Mouse (Mus musculus): ENCODE results near the gene Drp2. TPM values are rescaled to one million over a fixed set of nuclear protein-coding genes. Genes with fewer than 3 reads are reported as not detected.

Gene Drp2
- polyA plus RNA-seq, 1 experiment = 2.9 TPM

DNA sequence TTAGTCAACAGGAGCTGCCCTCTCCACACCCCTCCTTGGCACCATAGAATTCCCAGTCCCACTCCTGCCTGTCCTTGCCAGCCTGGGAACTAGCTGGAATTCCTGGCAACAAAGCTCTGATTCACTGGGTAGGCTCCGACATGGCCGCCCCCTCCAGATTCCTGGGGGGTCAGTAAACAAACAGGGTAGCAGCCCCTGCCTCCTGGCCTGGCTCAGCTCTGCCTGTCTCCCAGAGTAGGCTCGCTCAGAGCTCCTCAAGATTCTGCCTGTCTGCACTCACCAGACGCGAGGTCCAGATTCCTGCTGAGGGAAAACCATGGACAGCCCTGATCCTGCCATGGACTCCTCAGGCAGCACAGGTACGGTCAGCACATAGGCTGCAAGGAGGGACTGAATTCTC lies 22.5 kb downstream of the Drp2 start:
- Histone ChIP-seq H3K27me3 (ENCODE audit: control insufficient read depth, insufficient read depth, low read length) (no peaks in the 10 kb centered on the region), H3K36me3 (ENCODE audit: control insufficient read depth, insufficient read depth, low read length) (no peaks in the 10 kb centered on the region), H3K4me1 (ENCODE audit: control insufficient read depth, insufficient read depth, low read length) (peaks cover 2% of the 10 kb centered on the region; the same call in 1 of the 2 replicates), H3K27ac (ENCODE audit: control insufficient read depth, insufficient read depth, low read depth, low read length) (no peak overlapping the region), H3K4me3 (ENCODE audit: control insufficient read depth, low read depth, low read length) (no peak overlapping the region)
- TF ChIP-seq CTCF (IDR thresholded peaks at IDR 0.05; ENCODE audit: control insufficient read depth, insufficient read depth, insufficient replicate concordance, low read depth, low read length) (no peak), POLR2A (IDR thresholded peaks at IDR 0.05; ENCODE audit: control insufficient read depth, low read depth, low read length) (no peak)

DNA sequence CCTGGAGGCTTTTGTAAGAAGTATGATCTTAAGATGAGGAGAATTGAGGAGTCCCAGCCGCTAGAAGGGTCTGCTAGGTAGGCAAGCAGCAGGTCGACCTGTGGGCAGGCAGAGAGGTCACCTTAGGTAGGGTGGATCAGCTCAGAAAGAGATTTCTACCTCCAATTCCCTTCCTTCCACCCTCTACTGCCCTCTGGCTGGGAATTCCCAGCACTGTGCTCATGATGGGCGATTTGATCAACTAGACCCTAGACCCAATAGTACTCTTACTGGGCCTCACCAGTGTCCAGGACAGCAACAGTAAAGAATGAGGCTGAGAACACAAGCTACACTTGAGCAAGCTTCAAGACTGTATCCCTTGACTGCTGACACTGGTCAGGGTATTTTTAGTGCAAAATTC lies 23.0 kb downstream of the Drp2 start:
- H3K27me3 ChIP-seq (ENCODE audit: control insufficient read depth, insufficient read depth, low read length) = no peaks in the 10 kb centered on the region
- no peak overlapping the region for H3K4me3 ChIP-seq (ENCODE audit: control insufficient read depth, low read depth, low read length)
- H3K27ac ChIP-seq (ENCODE audit: control insufficient read depth, insufficient read depth, low read depth, low read length) = no peak overlapping the region
- peaks cover 2% of the 10 kb centered on the region; the same call in 1 of the 2 replicates for H3K4me1 ChIP-seq (ENCODE audit: control insufficient read depth, insufficient read depth, low read length)
- no peaks in the 10 kb centered on the region for H3K36me3 ChIP-seq (ENCODE audit: control insufficient read depth, insufficient read depth, low read length)
- TF ChIP-seq CTCF (IDR thresholded peaks at IDR 0.05; ENCODE audit: control insufficient read depth, insufficient read depth, insufficient replicate concordance, low read depth, low read length) (no peak), POLR2A (IDR thresholded peaks at IDR 0.05; ENCODE audit: control insufficient read depth, low read depth, low read length) (no peak)

GRCm38 (mm10) chrX:134474988-134475710 lies 70.8 kb downstream of the Drp2 start:
- Histone ChIP-seq H3K4me1 (ENCODE audit: control insufficient read depth, insufficient read depth, low read length) (no peaks in the 10 kb centered on the region), H3K27ac (ENCODE audit: control insufficient read depth, insufficient read depth, low read depth, low read length) (peak overlapping the region; percentile 96), H3K36me3 (ENCODE audit: control insufficient read depth, insufficient read depth, low read length) (no peaks in the 10 kb centered on the region), H3K4me3 (ENCODE audit: control insufficient read depth, low read depth, low read length) (peak overlapping the region; percentile 89), H3K27me3 (ENCODE audit: control insufficient read depth, insufficient read depth, low read length) (no peaks in the 10 kb centered on the region)
- no peak for TF ChIP-seq CTCF (IDR thresholded peaks at IDR 0.05; ENCODE audit: control insufficient read depth, insufficient read depth, insufficient replicate concordance, low read depth, low read length)
- no peak for TF ChIP-seq POLR2A (IDR thresholded peaks at IDR 0.05; ENCODE audit: control insufficient read depth, low read depth, low read length)

GRCm38 (mm10) chrX:134476290-134476689 lies 71.9 kb downstream of the Drp2 start, which contains the start of gene Taf7l:
Taf7l (minus strand) TSS chrX:134476490.
- peak within 1 kb of the TSS; percentile 89 for H3K4me3 ChIP-seq (ENCODE audit: control insufficient read depth, low read depth, low read length)
- TF ChIP-seq POLR2A (IDR thresholded peaks at IDR 0.05; ENCODE audit: control insufficient read depth, low read depth, low read length) (peak; percentile 65), CTCF (IDR thresholded peaks at IDR 0.05; ENCODE audit: control insufficient read depth, insufficient read depth, insufficient replicate concordance, low read depth, low read length) (no peak)
- no peaks in the 10 kb centered on the region for H3K36me3 ChIP-seq (ENCODE audit: control insufficient read depth, insufficient read depth, low read length)

DNA sequence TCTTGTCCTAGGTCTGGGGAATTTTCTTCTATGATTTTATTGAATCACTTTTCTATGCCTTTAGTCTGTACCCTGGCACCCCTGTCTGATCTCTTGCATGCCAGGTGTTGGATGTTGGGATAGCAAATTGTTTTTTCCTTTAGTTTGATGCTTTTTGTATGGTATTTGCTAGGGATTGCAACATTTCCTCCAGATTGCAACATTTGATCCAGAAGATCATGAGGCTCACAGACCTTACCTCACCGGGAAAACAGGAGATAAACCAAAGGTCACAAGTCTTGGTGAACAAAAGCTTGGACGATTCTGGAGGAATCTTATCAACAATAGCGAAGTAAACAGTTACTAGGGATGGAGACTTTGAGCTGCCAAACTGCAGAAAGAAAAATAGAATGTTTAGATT lies 77.4 kb downstream of the Drp2 start:
- Histone ChIP-seq H3K27me3 (ENCODE audit: control insufficient read depth, insufficient read depth, low read length) (no peaks in the 10 kb centered on the region), H3K36me3 (ENCODE audit: control insufficient read depth, insufficient read depth, low read length) (no peaks in the 10 kb centered on the region), H3K4me1 (ENCODE audit: control insufficient read depth, insufficient read depth, low read length) (no peaks in the 10 kb centered on the region), H3K4me3 (ENCODE audit: control insufficient read depth, low read depth, low read length) (no peak overlapping the region), H3K27ac (ENCODE audit: control insufficient read depth, insufficient read depth, low read depth, low read length) (no peak overlapping the region)
- no peak for TF ChIP-seq POLR2A (IDR thresholded peaks at IDR 0.05; ENCODE audit: control insufficient read depth, low read depth, low read length)
- TF ChIP-seq CTCF (IDR thresholded peaks at IDR 0.05; ENCODE audit: control insufficient read depth, insufficient read depth, insufficient replicate concordance, low read depth, low read length) = no peak

More at GRCm38 (mm10) chrX:134476290-134476689, 71.9 kb downstream of the Drp2 start, which contains the start of gene Taf7l:
- Histone ChIP-seq H3K27ac (ENCODE audit: control insufficient read depth, insufficient read depth, low read depth, low read length) (peak within 1 kb of the TSS; percentile 96), H3K27me3 (ENCODE audit: control insufficient read depth, insufficient read depth, low read length) (no peaks in the 10 kb centered on the region), H3K4me1 (ENCODE audit: control insufficient read depth, insufficient read depth, low read length) (no peaks in the 10 kb centered on the region)

DNA sequence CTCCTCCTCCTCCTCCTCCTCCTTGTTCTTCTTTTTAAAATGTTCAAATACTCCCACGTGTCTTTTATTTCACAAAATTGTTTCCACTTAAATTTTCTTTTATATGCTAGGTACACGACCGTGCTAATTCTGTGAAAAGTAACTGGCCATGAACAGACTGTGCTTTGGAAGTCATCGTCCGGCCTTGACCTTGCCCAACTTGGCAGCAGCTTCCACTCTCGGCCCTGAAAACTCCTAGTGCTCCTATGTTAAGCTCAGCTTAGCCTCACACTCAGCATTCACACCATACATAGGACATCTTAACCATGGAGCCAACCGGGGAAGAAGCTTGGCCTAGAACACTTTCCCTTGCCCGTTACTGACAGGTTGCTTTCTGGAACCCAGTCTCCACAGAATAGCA lies 96.3 kb downstream of the Drp2 start:
- no peaks in the 10 kb centered on the region for H3K4me1 ChIP-seq (ENCODE audit: control insufficient read depth, insufficient read depth, low read length)
- no peak for TF ChIP-seq CTCF (IDR thresholded peaks at IDR 0.05; ENCODE audit: control insufficient read depth, insufficient read depth, insufficient replicate concordance, low read depth, low read length)
- no peak for TF ChIP-seq POLR2A (IDR thresholded peaks at IDR 0.05; ENCODE audit: control insufficient read depth, low read depth, low read length)
- no peaks in the 10 kb centered on the region for H3K27me3 ChIP-seq (ENCODE audit: control insufficient read depth, insufficient read depth, low read length)
- H3K36me3 ChIP-seq (ENCODE audit: control insufficient read depth, insufficient read depth, low read length) = no peaks in the 10 kb centered on the region
- no peak overlapping the region; the same call in 1 of the 2 replicates for H3K27ac ChIP-seq (ENCODE audit: control insufficient read depth, insufficient read depth, low read depth, low read length)
- no peak overlapping the region for H3K4me3 ChIP-seq (ENCODE audit: control insufficient read depth, low read depth, low read length)

Other genes starting within 250 kb of the Drp2 start
- 0.36 and 0.47 TPM in 2 replicates for gene Xkrx, start 242.5 kb upstream of the Drp2 start, polyA plus RNA-seq (2012; rRNA removed)
- gene Arl13a, start 217.1 kb upstream of the Drp2 start, polyA plus RNA-seq (2012; rRNA removed) = 10.8 and 14.0 TPM in 2 replicates
- gene Nox1, start 182.6 kb upstream of the Drp2 start, polyA plus RNA-seq (2012; rRNA removed) = not detected in 2 replicates
- gene Trmt2b, start 127.6 kb upstream of the Drp2 start, polyA plus RNA-seq (2012; rRNA removed) = 1.7 and 2.4 TPM in 2 replicates
- 7.0 and 13.6 TPM in 2 replicates for gene Tmem35a, start 109.3 kb upstream of the Drp2 start, polyA plus RNA-seq (2012; rRNA removed)
- gene Cenpi, start 96.5 kb upstream of the Drp2 start, polyA plus RNA-seq (2012; rRNA removed) = 2.3 and 3.1 TPM in 2 replicates
- gene Taf7l, start 71.9 kb downstream of the Drp2 start, polyA plus RNA-seq (2012; rRNA removed) = 9.6 and 11.8 TPM in 2 replicates
- 0.57 and 0.64 TPM in 2 replicates for gene Timm8a1, start 137.3 kb downstream of the Drp2 start, polyA plus RNA-seq (2012; rRNA removed)
- 0.17 and 0.20 TPM in 2 replicates for gene Btk, start 179.0 kb downstream of the Drp2 start, polyA plus RNA-seq (2012; rRNA removed)
- 22.6 and 26.1 TPM in 2 replicates for gene Rpl36a, start 181.1 kb downstream of the Drp2 start, polyA plus RNA-seq (2012; rRNA removed)
- 0.73 and 0.80 TPM in 2 replicates for gene Gla, start 196.6 kb downstream of the Drp2 start, polyA plus RNA-seq (2012; rRNA removed)
- gene Hnrnph2, start 196.6 kb downstream of the Drp2 start, polyA plus RNA-seq (2012; rRNA removed) = 4.8 and 6.4 TPM in 2 replicates